Mouse (Mus musculus): ENCODE measurements around the gene Txnrd1.

DNA sequence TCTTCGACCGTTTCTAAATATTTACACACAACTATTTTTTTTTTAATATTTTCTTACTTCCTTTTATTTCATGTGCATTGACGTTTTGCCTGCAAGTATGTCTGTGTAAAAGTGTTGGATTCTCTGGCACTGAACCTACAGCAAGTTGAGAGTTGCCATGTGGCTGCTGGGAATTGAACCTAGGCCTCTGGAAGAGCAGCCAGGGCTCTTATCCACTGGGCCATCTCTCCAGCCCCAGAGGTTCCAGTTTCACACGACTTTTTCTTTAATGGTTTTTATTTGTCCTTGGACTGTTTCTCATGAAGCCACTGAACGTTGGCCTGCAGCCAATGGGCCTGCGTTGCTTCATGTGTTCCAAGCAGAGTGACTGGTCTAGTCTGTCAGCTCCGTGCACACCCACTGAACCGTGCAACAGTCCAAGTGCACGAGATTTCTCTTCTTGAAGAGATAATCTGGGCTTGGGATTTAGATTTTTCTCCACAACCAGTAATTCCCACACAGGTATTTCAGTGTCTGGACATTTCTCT is 55.8 kb downstream of the Txnrd1 start:
- no peak for TF ChIP-seq CTCF (IDR thresholded peaks at IDR 0.05; ENCODE audit: extremely low read depth, insufficient read length, insufficient replicate concordance, low read depth, low read length)
- no peak for TF ChIP-seq POLR2A (IDR thresholded peaks at IDR 0.05; ENCODE audit: low read depth, low read length)

Measured in small intestine, adult 2 months (tissue).